Mouse (Mus musculus) E14TG2a.4 (cell line): Measurements from ENCODE around the gene Dnmt1.
A peak's percentile ranks its signal among the peaks of the same experiment; 100 is the strongest.
"Not testable (repeated sequence)": the region's sequence is repeated elsewhere in the genome, so short reads cannot be mapped to it uniquely, and the experiment has no call there.

Source experiments
- CTCF ChIP-seq: conservative IDR thresholded peaks from 2 replicates; pipeline ENCODE4 v1.5.1; 2014; ENCODE audit warnings: low read length
- NANOG ChIP-seq: IDR thresholded peaks from 2 replicates; pipeline ENCODE4 v1.6.1; 2014; ENCODE audit warnings: borderline replicate concordance, low read length, mixed read lengths
- POU5F1 ChIP-seq: IDR thresholded peaks from 2 replicates; pipeline ENCODE4 v1.6.1; 2014; ENCODE audit warnings: low read length, borderline replicate concordance

GRCm38 (mm10) chr9:20998337-20998736 is 38.6 kb upstream of the Dnmt1 start:
- TF ChIP-seq CTCF, result peak; percentile 53
- not testable (repeated sequence) for TF ChIP-seq POU5F1, NANOG
